Mouse (Mus musculus): ENCODE data around the gene Vps45. TPM values are rescaled to one million over a fixed set of nuclear protein-coding genes. Genes with fewer than 3 reads are reported as not detected.
"Not testable (repeated sequence)": the region's sequence is repeated elsewhere in the genome, so short reads cannot be mapped to it uniquely, and the experiment has no call there.

Vps45 gene
- total RNA-seq, 2 experiments from 2014 or later: 17.0 to 22.2 TPM

GRCm38 (mm10) chr3:96078711-96079110 is 20.4 kb upstream of the Vps45 start:
- DNase-seq: no peak

GRCm38 (mm10) chr3:96078066-96078465 is 19.8 kb upstream of the Vps45 start:
- no peak for DNase-seq

- no peak for DNase-seq
Measured at GRCm38 (mm10) chr3:96072921-96073486, 14.7 kb upstream of the Vps45 start.

- DNase-seq: no peak
Measured at GRCm38 (mm10) chr3:96070241-96070640, 12.0 kb upstream of the Vps45 start.

- no peak for DNase-seq
Measured at GRCm38 (mm10) chr3:96069542-96069941, 11.3 kb upstream of the Vps45 start.

- DNase-seq: no peak
Measured at GRCm38 (mm10) chr3:96069046-96069445, 10.8 kb upstream of the Vps45 start.

GRCm38 (mm10) chr3:96066741-96067140 is 8.5 kb upstream of the Vps45 start:
- no peak for DNase-seq

- peak; percentile 15 for DNase-seq
Measured at GRCm38 (mm10) chr3:96065754-96066375, 7.6 kb upstream of the Vps45 start.

- DNase-seq: no peak
Measured at GRCm38 (mm10) chr3:96065147-96065546, 6.9 kb upstream of the Vps45 start.

GRCm38 (mm10) chr3:96064217-96064616 is 6.0 kb upstream of the Vps45 start:
- no peak for DNase-seq

- DNase-seq: no peak
Measured at GRCm38 (mm10) chr3:96063299-96063698, 5.0 kb upstream of the Vps45 start.

GRCm38 (mm10) chr3:96060146-96060545 is 1.9 kb upstream of the Vps45 start:
- DNase-seq: no peak

- peak; percentile 81 for DNase-seq
Measured at GRCm38 (mm10) chr3:96057747-96058204, 490 bp downstream of the Vps45 start.

GRCm38 (mm10) chr3:96056031-96056430 is 2.2 kb downstream of the Vps45 start:
- no peak for DNase-seq

- no peak for DNase-seq
Measured at GRCm38 (mm10) chr3:96055294-96055693, 3.0 kb downstream of the Vps45 start.

GRCm38 (mm10) chr3:96051839-96052238 is 6.4 kb downstream of the Vps45 start:
- no peak for DNase-seq

GRCm38 (mm10) chr3:96051186-96051585 is 7.1 kb downstream of the Vps45 start:
- no peak for DNase-seq

GRCm38 (mm10) chr3:96050779-96051178 is 7.5 kb downstream of the Vps45 start:
- DNase-seq: no peak

GRCm38 (mm10) chr3:96044559-96044958 is 13.7 kb downstream of the Vps45 start:
- not testable (repeated sequence) for DNase-seq

GRCm38 (mm10) chr3:96043104-96043503 is 15.2 kb downstream of the Vps45 start:
- DNase-seq: no peak

GRCm38 (mm10) chr3:96041079-96041478 is 17.2 kb downstream of the Vps45 start:
- no peak for DNase-seq

GRCm38 (mm10) chr3:96040663-96041006 is 17.6 kb downstream of the Vps45 start:
- no peak for DNase-seq

GRCm38 (mm10) chr3:96039857-96040662 is 18.2 kb downstream of the Vps45 start:
- DNase-seq: no peak

All from gastrocnemius, postnatal 25 days (tissue).